Mouse (Mus musculus) embryonic facial prominence, embryonic 10.5 days (tissue): Measurements from ENCODE around the gene Stx1b. TPM values are rescaled to one million over a fixed set of nuclear protein-coding genes. Genes with fewer than 3 reads are reported as not detected.
A peak's percentile ranks its signal among the peaks of the same experiment; 100 is the strongest.

Experiments used
- DNase-seq: peaks from one replicate; pipeline ENCODE4 v3.0.0-alpha.2; 2017; ENCODE audit warnings: low spot score
- H3K27ac ChIP-seq: fragments of 300-500 bp; sonication (generic); replicated peaks from 2 replicates; pipeline ENCODE4 v1.5.1; 2016; ENCODE audit warnings: mild to moderate bottlenecking
- H3K27me3 ChIP-seq: fragments of 300-500 bp; sonication (generic); replicated peaks from 2 replicates; pipeline ENCODE4 v1.6.1; 2016; ENCODE audit warnings: low read depth, mild to moderate bottlenecking; ENCODE audit not compliant: poor library complexity, severe bottlenecking
- H3K36me3 ChIP-seq: fragments of 300-500 bp; sonication (generic); replicated peaks from 2 replicates; pipeline ENCODE4 v1.6.1; 2016; ENCODE audit warnings: mild to moderate bottlenecking, moderate library complexity
- H3K4me1 ChIP-seq: fragments of 300-500 bp; sonication (generic); 2 replicates; pipeline ENCODE4 v1.6.1; 2016
- H3K4me3 ChIP-seq: fragments of 300-500 bp; sonication (generic); 2 replicates; pipeline ENCODE4 v1.5.1; 2016; ENCODE audit warnings: mild to moderate bottlenecking, moderate library complexity
- H3K9me3 ChIP-seq: fragments of 300-500 bp; sonication (generic); 2 replicates; pipeline ENCODE4 v1.6.1; 2016; ENCODE audit warnings: mild to moderate bottlenecking
- WGBS: fragments of 180-500 bp; shearing (Covaris S2); methylation state at CpG from one replicate; pipeline ENCODE4 v1.1.7; 2016; 5-methylcytosine and 5-hydroxymethylcytosine counted together
- polyA plus RNA-seq: library from polyadenylated mRNA; unstranded; fragments of >200 nt; fragmentation: Nextera tagmentation; extraction: Ambion mirVana; gene quantifications from 2 replicates; pipeline ENCODE4 v1.2.1, GENCODE M21; 2016

Gene Stx1b
- polyA plus RNA-seq, 1 experiment from 2014 or later: 4.7 TPM

DNA sequence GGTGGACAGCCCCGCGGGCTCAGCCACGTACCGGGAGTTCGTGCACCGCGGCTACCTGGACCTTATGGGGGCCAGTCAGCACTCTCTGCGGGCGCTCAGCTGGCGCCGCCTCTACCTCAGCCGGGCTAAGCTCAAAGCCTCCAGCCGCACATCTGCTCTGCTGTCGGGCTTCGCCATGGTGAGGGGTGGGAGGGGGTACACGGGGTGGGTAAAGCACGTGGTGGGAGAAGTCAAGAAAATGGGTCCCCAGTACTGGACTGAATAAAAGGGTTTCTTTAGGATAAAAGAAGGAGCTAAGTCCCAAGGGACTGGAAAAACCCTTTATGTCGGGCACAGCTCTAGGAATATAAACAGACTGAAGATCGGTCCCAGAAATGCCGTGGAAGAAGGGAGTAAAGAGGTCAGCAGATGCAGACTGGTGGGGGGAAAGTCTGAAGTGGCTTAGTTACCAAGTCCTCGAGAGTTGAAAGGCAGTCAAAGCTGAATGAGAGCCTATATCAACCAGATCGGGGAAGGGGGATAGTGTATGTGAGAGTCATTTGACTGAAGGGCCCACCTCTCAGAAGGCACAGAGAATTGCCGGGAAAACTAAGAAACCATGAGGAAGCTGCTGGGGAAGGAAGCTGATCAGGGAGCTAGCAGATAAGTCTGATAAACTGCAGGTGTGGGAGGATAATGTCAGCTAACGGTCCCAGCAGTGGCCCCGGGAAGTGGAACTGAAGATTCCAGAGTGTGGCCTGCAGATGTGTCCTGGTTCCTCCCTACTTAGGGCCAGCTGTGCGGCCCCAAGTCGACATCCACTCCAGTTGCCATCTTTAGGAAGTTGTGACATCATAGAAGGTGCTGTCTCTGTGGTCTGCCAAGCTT is 54.1 kb downstream of the Stx1b start:
- Histone ChIP-seq H3K36me3 (peaks cover 34% of the 10 kb centered on the region), H3K9me3 (no peaks in the 10 kb centered on the region), H3K4me1 (peaks cover 48% of the 10 kb centered on the region), H3K27ac (peak overlapping the region; percentile 95), H3K27me3 (no peaks in the 10 kb centered on the region), H3K4me3 (peak overlapping the region; percentile 77)
- WGBS: 5% methylated on average over 27 of the region's 27 CpGs
- peak; percentile 38 for DNase-seq

DNA sequence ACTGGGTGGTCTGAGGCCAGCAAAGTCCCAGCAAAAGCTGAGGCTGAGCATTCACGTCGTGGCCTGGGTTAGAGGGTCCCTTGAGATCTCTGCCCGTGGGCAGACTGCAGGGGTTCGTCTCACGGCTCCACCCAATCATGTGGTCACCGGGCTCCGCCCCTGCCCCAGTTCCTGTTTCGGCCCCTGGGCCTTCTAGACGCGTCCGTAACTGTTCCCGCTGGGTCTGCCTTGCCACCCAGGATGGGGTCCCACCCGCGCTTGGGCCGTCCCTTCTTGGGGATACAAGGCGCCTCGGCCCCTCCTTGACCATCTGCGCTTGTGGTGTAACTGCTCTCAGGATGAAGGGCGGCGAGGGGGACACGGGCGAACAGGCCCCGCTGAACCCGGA is 54.7 kb downstream of the Stx1b start, which contains the start of gene Orai3:
Orai3 (plus strand) TSS at position 165 of the 388 bp plus-strand sequence.
- WGBS: 0% methylated on average over 24 of the region's 24 CpGs
- H3K27me3 ChIP-seq: no peaks in the 10 kb centered on the region
- no peaks in the 10 kb centered on the region for H3K9me3 ChIP-seq
- peak within 1 kb of the TSS; percentile 77 for H3K4me3 ChIP-seq
- peaks cover 48% of the 10 kb centered on the region for H3K4me1 ChIP-seq
- peaks cover 40% of the 10 kb centered on the region for H3K36me3 ChIP-seq
- DNase-seq: peak; percentile 87
- H3K27ac ChIP-seq: peak within 1 kb of the TSS; percentile 95

DNA sequence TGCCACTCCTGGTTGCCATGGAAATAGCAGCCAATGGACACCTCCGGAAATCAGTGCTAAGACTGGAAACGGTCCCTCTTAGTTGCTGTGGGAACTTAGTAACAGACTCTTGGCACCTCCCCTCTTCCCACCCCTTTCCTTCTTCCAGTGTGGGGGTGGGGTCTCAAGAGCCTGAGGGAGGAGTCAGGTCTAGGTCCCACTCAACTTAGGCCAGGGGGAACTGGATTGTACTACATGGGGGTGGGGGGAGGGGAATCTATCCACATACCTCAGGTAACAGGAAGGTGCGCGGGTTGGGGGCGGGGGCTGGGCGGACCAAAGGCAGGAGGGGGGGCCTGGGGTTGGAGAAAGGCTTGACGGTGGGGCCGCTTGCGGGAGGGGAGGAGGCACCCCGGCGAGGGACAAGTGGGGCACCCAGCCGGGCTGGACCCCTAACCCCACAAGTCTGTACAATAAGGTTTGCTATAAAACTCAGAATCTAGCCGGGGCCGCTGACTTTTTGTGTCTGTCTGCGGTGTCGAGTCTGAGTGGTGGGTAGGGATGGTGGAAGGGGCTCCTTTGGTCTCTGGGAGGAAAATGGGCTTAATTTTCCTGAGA is 55.3 kb downstream of the Stx1b start:
- H3K36me3 ChIP-seq: peaks cover 45% of the 10 kb centered on the region
- peak overlapping the region; percentile 95 for H3K27ac ChIP-seq
- DNase-seq: peak; percentile 91
- peak overlapping the region; percentile 77 for H3K4me3 ChIP-seq
- WGBS: under 1% methylated on average over 16 of the region's 16 CpGs
- peaks cover 45% of the 10 kb centered on the region for H3K4me1 ChIP-seq
- H3K27me3 ChIP-seq: no peaks in the 10 kb centered on the region
- no peaks in the 10 kb centered on the region for H3K9me3 ChIP-seq

DNA sequence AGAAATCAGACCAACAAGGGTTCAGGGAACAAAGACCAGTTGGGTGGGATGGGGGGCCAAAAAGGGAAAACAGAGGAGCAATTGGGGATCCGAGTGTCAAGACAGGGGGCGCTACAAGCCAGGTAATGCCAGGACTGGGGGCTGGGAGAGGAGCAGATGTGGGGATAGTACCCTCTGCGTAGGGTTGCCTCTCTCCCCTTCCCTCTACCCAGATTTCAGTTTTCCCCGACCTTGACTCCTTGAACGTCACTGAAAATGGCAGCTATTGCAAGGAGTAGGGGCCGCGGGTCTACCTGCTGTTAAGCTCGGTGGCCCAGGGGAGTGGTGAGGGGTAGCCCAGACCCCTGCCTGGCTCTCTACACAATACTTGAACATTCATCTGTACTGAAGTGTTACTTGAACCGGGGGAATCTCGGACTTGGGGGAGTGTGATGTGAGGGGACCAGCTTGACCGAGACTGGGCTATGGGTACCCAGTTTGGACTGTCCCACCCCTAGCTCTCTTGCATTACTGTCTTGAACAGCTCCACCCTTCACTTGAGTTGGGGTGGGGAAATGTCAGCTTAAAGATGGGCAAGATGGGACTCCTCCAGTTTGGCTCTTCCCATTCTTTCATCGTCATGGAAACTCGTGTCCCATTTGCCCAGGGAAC is 55.9 kb downstream of the Stx1b start:
- Histone ChIP-seq H3K9me3 (no peaks in the 10 kb centered on the region), H3K4me1 (peaks cover 39% of the 10 kb centered on the region), H3K27me3 (no peaks in the 10 kb centered on the region), H3K4me3 (peak overlapping the region; percentile 77), H3K27ac (peak overlapping the region; percentile 37), H3K36me3 (peaks cover 52% of the 10 kb centered on the region)
- no peak for DNase-seq
- WGBS: 51% methylated on average over 13 of the region's 13 CpGs

DNA sequence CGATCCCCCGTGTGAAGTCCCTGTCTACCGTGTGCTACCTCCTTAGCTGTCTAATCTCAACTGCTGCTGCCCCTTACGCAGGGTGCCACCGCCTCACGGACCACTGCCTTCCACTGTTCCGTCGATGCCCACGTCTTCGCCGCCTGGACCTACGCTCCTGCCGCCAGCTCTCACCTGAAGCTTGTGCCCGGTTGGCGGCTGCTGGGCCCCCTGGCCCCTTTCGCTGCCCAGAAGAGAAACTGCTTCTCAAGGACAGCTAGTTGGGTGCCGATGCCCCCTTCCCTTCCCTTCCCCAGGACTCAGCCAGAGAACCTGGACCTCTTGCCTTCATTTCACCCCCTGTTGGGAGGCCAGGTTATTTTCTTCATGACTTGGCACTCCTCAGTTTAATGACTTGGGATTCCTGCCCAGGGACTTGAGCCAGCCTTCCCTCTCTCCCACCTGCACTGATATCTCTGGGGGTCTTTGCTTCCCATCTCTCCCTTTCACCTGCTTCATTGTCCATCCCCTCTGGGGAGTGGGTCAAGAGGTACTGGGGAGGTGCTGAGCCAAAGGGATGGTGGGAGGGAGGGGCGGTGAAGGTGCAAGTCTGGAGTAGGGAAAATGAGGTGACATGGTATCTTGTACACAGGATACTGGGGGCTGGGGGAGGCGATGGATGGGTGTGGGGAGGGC is 56.5 kb downstream of the Stx1b start:
- 92% methylated on average over 19 of the region's 19 CpGs for WGBS

DNA sequence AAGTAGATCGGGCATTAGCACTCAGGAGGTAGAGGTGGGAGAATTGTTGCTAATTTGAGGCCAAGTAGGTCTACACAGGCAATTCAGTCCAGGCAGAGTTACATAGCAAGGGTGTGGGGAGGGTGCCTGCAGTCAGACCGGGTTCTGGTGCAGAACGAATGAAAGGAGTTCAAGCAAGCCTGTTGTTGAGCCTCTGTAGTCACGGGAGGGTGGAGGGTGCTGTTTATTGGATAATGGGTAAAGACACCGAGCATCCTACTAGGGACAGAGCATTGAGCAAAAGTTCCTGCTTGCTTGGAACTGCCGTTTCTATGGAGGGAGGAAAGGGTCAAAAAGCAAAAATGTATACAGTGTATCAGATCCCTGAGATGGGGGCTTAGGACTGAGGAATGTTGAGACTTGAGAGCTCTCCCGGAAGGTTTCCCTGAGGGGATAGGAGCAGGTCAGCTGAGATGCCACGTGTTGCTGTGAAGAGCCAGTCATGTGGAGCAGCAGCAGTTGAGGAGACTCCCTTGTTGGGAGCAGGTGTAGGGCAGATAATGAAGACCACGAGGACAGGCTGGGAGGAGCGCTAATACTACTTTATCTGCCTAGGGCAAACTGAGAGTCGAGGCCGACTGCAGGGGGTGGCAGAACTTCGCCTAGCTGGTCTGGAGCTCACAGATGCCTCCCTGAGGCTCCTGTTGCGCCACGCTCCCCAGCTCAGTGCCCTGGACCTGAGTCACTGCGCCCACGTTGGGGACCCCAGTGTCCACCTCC is 57.3 kb downstream of the Stx1b start:
- peaks cover 64% of the 10 kb centered on the region for H3K36me3 ChIP-seq
- 81% methylated on average over 17 of the region's 17 CpGs for WGBS
- no peak overlapping the region for H3K4me3 ChIP-seq
- no peak for DNase-seq
- H3K9me3 ChIP-seq: no peaks in the 10 kb centered on the region
- no peaks in the 10 kb centered on the region for H3K27me3 ChIP-seq
- peaks cover 39% of the 10 kb centered on the region for H3K4me1 ChIP-seq
- no peak overlapping the region for H3K27ac ChIP-seq

More for the DNA sequence above, 56.5 kb downstream of the Stx1b start:
- Histone ChIP-seq H3K4me3 (peak overlapping the region; percentile 77; the same call in 1 of the 2 replicates), H3K9me3 (no peaks in the 10 kb centered on the region), H3K27ac (0 out of 2 replicates have a peak overlapping the region, but pooled peaks have one; percentile 37), H3K4me1 (peaks cover 39% of the 10 kb centered on the region), H3K27me3 (no peaks in the 10 kb centered on the region), H3K36me3 (peaks cover 57% of the 10 kb centered on the region)
- DNase-seq: no peak

DNA sequence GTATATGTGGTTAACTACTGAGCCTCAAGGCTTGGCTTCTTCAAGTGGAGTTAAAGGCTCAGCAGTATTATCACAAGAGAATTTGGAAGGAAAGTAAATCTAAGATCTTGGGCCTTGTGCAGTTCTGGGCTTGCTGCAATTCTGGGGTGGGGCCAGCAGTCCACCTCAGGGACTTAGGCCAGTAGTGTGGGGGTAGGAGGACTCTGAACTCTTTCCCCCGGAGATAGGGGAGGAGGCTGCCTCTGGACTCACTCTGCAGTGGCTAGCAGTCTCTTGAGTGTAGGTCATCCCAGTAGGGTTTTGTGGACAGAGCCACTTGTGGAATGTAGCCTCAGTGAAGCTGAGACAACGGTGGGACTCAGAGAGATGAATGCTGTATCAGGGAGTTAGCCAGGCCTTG is 58.6 kb downstream of the Stx1b start:
- H3K27ac ChIP-seq: no peak overlapping the region
- H3K4me3 ChIP-seq: no peak overlapping the region
- H3K36me3 ChIP-seq: peaks cover 77% of the 10 kb centered on the region
- H3K27me3 ChIP-seq: no peaks in the 10 kb centered on the region
- no peaks in the 10 kb centered on the region for H3K9me3 ChIP-seq
- DNase-seq: no peak
- WGBS: 85% methylated on average over 2 of the region's 2 CpGs
- peaks cover 31% of the 10 kb centered on the region for H3K4me1 ChIP-seq

DNA sequence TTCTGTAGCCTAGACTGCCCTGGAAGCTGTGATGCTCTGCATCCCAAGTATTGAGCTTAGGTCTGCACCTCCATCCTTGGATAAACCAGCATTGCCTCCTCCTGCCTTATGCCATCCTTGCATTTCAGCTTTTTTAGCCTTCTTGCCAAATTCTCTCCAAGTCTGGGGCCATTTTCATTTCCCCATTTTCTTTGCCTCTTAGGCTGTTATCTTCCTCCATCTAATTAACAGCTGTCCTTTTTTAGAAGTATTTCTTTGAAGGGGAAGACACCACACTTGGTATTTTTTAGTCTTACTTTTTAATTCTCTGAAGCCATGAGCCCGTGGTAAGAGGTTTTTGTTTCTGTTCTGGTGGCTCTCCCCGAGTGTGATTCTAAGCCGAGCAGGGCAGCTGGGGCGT is 60.7 kb downstream of the Stx1b start:
- Histone ChIP-seq H3K27me3 (no peaks in the 10 kb centered on the region), H3K4me1 (peaks cover 18% of the 10 kb centered on the region), H3K36me3 (peaks cover 98% of the 10 kb centered on the region), H3K4me3 (no peak overlapping the region), H3K9me3 (no peaks in the 10 kb centered on the region), H3K27ac (no peak overlapping the region)
- no peak for DNase-seq
- WGBS: 90% methylated on average over 4 of the region's 4 CpGs

DNA sequence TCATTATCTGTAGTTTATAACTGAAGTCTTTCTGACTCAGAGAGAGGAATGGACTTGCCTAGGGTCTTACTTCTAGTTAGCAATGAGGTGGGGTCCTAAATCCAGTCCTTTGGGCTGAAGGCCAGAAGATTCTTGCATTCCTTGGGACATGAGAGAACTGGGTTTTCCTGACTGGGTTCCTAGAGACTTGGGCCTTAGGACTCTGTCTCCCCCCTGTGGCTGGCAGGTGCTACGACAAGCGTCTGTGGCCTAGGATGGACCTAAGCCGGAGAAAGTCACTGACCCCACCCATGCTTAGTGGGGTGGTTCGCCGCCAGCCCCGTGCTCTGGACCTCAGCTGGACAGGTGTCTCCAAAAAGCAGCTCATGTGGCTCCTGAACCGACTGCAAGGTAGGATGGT is 63.3 kb downstream of the Stx1b start:
- DNase-seq: peak; percentile 72
- no peak overlapping the region for H3K4me3 ChIP-seq
- H3K27me3 ChIP-seq: no peaks in the 10 kb centered on the region
- H3K36me3 ChIP-seq: peaks cover 98% of the 10 kb centered on the region
- WGBS: 52% methylated on average over 7 of the region's 7 CpGs
- H3K4me1 ChIP-seq: peaks cover 19% of the 10 kb centered on the region
- no peaks in the 10 kb centered on the region for H3K9me3 ChIP-seq
- no peak overlapping the region for H3K27ac ChIP-seq

DNA sequence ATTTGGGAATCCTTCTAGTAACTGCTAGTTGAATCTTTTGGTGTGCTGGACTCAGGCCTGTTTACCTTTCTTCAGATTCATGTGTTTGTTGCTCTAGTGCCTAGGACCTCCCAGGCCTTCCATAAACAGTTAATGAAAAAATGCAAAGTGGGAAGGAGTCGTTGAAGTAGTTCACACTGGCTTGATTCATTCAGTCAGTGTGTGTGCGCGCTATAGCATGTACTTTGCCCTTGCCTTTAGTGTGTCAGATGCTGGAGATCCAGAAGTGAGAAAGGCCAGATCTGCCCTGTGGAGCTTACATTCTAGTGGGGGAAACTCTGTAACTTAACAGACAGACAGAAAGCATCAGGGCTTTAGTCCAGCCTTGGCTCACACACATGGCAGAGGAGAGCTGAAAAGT is 63.9 kb downstream of the Stx1b start:
- 93% methylated on average over 3 of the region's 3 CpGs for WGBS
- H3K36me3 ChIP-seq: peaks cover 98% of the 10 kb centered on the region
- DNase-seq: no peak
- no peaks in the 10 kb centered on the region for H3K9me3 ChIP-seq
- no peak overlapping the region for H3K27ac ChIP-seq
- H3K4me3 ChIP-seq: no peak overlapping the region
- H3K27me3 ChIP-seq: no peaks in the 10 kb centered on the region
- peaks cover 23% of the 10 kb centered on the region for H3K4me1 ChIP-seq

DNA sequence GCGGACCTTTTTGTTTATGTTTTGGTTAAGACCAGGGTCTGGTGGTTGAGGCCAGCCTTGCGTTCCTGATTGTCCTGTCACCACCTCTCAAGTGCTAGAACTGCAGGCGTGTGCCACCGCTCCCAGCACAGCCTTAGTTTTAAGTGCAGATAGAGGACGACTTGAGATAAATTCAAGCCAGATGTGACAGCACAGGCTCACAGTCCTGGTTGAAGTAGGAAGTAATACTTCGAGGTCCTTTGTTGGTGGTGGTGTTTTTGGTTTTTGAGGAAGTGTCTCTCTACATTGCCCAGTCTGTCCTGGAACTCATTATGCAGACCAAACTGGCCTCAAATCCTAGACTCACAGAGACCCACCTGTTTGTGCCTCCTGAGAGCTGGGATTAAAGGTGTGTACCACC is 64.6 kb downstream of the Stx1b start:
- H3K4me1 ChIP-seq: peaks cover 25% of the 10 kb centered on the region
- H3K9me3 ChIP-seq: no peaks in the 10 kb centered on the region
- WGBS: 52% methylated on average over 6 of the region's 6 CpGs
- peaks cover 98% of the 10 kb centered on the region for H3K36me3 ChIP-seq
- no peaks in the 10 kb centered on the region for H3K27me3 ChIP-seq
- no peak overlapping the region for H3K4me3 ChIP-seq
- H3K27ac ChIP-seq: no peak overlapping the region
- DNase-seq: no peak
